Mouse (Mus musculus): ENCODE data around the gene Susd2. TPM values are rescaled to one million over a fixed set of nuclear protein-coding genes. Genes with fewer than 3 reads are reported as not detected.
A peak's percentile ranks its signal among the peaks of the same experiment; 100 is the strongest.

Gene Susd2
- polyA plus RNA-seq, 1 experiment from 2014 or later = 10.9 TPM

DNA sequence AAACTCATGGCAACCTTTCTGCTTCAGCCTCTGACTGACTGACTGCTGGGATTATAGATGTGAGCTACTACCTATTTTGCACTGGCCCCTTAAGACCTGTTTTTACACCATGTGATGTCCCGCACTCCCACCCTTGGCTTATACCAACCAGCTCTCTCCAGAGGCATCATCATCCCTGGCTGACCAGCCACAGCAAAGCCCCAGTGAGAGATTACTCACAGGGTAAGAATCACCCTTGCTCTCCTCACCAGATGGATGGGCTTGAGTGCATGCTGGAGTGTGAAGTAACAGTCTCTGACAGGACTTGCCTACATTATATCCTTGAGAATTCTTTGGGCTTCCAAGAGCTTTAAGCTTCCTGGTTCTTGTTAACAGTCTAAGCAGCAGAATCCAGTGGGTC lies 26.1 kb upstream of the Susd2 start:
- Histone ChIP-seq H3K4me3 (no peak overlapping the region), H3K4me1 (peaks cover 22% of the 10 kb centered on the region), H3K27me3 (no peaks in the 10 kb centered on the region), H3K27ac (no peak overlapping the region), H3K9me3 (no peaks in the 10 kb centered on the region), H3K9ac (no peak overlapping the region), H3K36me3 (peaks cover 19% of the 10 kb centered on the region; the same call in 1 of the 2 replicates), H3K4me2 (no peak overlapping the region)
- ATAC-seq (ENCODE audit: insufficient number of reproducible peaks, low FRiP score, low TSS enrichment, low read depth) = no peak
- WGBS = 96% methylated on average over 1 of the region's 1 CpGs

DNA sequence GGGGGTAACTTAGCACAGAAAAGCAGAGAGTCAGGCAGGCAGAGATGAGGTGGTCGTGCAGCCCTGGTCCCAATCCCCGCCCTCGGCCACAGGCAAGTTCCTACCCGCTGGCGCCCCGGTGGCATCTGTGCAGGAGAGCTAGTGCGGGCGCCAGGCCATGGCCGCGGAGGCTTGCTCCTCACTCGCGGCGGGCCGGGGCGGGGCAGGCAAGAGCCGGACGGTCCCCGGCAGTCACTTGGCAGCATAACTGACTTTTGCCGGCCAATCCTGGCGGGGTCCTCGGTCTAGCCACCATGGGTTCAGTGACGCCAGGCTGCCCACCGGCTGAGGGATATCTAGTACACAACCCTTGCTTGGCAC lies 24.1 kb upstream of the Susd2 start:
- 2% methylated on average over 23 of the region's 23 CpGs for WGBS
- ATAC-seq (ENCODE audit: insufficient number of reproducible peaks, low FRiP score, low TSS enrichment, low read depth) = peak; percentile 31; the same call in 1 of the 2 replicates
- peak overlapping the region; percentile 94 for H3K4me2 ChIP-seq
- H3K27me3 ChIP-seq = no peaks in the 10 kb centered on the region
- peak overlapping the region; percentile 64 for H3K9ac ChIP-seq
- peak overlapping the region; percentile 61 for H3K4me3 ChIP-seq
- H3K36me3 ChIP-seq = peaks cover 17% of the 10 kb centered on the region
- peaks cover 22% of the 10 kb centered on the region for H3K4me1 ChIP-seq
- peak overlapping the region; percentile 84 for H3K27ac ChIP-seq
- H3K9me3 ChIP-seq = no peaks in the 10 kb centered on the region

DNA sequence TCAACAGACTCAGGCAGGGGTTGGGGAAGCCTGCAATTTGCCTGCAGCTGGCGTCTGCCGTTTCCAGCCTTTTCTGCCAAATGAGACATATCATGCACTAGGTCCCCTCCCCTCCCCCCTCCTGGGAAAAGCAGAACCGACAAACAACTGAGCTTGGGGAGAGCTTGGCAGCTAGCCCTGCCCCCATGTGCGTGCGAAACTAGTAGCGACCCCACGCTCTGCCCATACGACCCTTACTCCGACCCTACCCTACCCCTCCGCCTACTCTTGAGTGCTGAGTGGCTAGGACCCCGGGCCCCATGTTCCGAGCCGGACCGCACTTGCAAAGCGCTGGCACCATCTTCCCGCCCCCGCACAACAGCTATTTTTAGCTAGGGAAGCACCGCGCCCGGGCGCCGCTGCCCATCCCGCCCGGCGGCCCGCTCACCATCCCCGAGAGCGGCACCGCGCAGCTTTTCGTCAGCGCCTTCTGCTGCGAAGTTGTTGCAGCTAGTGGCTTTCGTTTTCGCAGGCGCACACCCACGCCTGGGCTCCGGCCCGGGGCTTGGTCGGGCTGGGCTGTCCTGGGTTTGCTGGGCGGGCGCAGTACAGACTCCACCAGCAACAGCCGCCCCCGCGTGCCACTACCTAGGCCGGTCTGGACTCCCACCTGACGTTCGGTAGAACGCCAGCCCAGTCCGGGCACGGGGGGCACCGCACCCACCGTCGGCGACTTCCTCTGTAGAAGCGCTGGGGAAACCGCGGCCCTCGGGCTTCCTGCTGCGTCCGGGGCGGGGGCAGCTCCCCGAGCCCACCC lies 23.5 kb upstream of the Susd2 start:
- peak; percentile 78 for ATAC-seq (ENCODE audit: insufficient number of reproducible peaks, low FRiP score, low TSS enrichment, low read depth)
- WGBS = under 1% methylated on average over 63 of the region's 63 CpGs
- H3K9me3 ChIP-seq = no peaks in the 10 kb centered on the region
- H3K4me3 ChIP-seq = peak overlapping the region; percentile 61
- peak overlapping the region; percentile 64 for H3K9ac ChIP-seq
- H3K4me2 ChIP-seq = peak overlapping the region; percentile 94
- no peaks in the 10 kb centered on the region for H3K27me3 ChIP-seq
- H3K36me3 ChIP-seq = peaks cover 23% of the 10 kb centered on the region
- H3K27ac ChIP-seq = peak overlapping the region; percentile 84
- H3K4me1 ChIP-seq = peaks cover 22% of the 10 kb centered on the region

DNA sequence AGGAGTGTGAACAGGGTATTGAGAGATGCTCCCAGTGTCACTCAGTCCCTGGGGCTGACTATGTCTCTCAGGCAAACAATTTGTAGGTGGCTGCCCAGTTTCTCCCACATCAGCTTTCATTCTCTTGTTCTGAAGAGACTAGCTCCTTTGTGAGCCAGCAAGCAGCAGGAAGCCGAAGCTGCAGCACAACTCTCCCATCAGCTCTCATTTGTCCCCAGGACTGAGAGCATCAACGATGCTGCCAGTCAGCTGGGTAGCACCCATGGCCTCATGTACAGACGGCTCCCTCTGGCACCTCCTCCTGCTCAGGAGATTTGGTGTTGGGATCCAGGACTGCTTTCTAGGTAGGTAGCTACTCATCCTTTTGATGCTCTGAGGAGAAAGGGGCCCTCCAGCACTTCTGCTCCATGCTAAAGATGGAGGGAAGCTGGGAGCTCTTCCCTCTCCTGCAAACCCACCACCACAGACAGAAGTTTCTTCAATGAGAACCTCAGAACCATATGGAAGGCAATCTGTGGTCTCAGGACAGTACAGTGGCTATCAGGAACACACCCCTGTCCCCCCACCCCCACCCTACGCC lies 22.7 kb upstream of the Susd2 start:
- peaks cover 31% of the 10 kb centered on the region for H3K36me3 ChIP-seq
- H3K27ac ChIP-seq = peak overlapping the region; percentile 84; the same call in 1 of the 2 replicates
- H3K27me3 ChIP-seq = no peaks in the 10 kb centered on the region
- ATAC-seq (ENCODE audit: insufficient number of reproducible peaks, low FRiP score, low TSS enrichment, low read depth) = no peak
- H3K4me2 ChIP-seq = peak overlapping the region; percentile 94
- H3K4me3 ChIP-seq = peak overlapping the region; percentile 61
- H3K9me3 ChIP-seq = no peaks in the 10 kb centered on the region
- 35% methylated on average over 4 of the region's 4 CpGs for WGBS
- H3K4me1 ChIP-seq = peaks cover 22% of the 10 kb centered on the region
- H3K9ac ChIP-seq = peak overlapping the region; percentile 64

DNA sequence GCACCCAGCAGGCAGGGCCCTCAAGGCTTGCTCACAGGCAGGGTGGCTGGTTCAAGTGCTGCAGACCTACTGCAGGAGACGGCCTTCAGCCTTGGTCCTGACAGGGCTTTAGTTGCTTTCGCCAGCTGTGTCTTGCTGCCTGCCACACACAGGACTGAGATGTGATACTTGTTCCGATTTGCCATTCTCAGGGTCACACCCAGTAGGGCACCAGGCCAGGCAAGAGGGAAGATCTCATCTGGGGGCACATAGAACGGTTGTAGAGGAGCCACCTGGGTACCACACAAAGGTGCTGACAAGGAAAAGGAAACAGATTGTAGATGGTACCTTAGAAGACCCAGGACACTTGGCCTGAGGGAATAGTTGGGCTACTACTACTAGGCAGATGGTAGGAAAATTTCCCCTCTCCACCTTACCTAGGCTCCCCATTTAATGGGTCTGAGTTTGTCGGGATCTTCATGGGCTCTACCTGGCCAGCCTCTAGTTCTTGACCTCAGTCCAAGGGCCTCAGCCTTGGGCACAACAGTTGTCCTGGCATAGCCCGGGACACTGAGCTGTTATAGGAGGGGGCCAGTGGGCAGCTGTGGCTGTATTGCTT lies 21.0 kb upstream of the Susd2 start:
- Histone ChIP-seq H3K36me3 (peaks cover 42% of the 10 kb centered on the region), H3K27ac (no peak overlapping the region)
- 87% methylated on average over 6 of the region's 6 CpGs for WGBS

DNA sequence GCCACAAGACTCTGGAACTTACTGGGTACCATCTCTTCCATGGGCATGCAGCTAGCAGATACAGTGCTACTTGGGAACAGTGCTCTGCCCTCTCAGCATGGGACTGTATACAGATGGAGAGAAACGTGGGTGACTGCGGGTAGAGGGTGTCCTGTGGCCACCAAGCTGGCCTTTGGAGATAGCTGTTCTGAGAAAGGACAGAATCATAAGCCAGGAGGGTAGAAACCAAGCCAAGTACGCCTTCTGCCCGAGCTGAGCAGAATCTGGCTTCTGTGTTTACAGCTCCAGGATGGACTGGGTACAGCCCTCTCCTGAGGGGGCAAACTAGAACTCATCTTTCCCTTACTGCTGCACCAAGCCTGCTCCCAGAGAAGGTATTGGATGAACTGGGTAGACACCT lies 18.8 kb upstream of the Susd2 start:
- 92% methylated on average over 4 of the region's 4 CpGs for WGBS
- H3K4me1 ChIP-seq = peaks cover 18% of the 10 kb centered on the region
- no peaks in the 10 kb centered on the region for H3K9me3 ChIP-seq
- no peak for ATAC-seq (ENCODE audit: insufficient number of reproducible peaks, low FRiP score, low TSS enrichment, low read depth)
- H3K4me3 ChIP-seq = no peak overlapping the region
- H3K36me3 ChIP-seq = peaks cover 61% of the 10 kb centered on the region
- no peak overlapping the region for H3K4me2 ChIP-seq
- no peak overlapping the region for H3K27ac ChIP-seq
- H3K9ac ChIP-seq = no peak overlapping the region
- H3K27me3 ChIP-seq = no peaks in the 10 kb centered on the region

More for the DNA sequence above, 21.0 kb upstream of the Susd2 start:
- H3K4me3 ChIP-seq = no peak overlapping the region
- no peak for ATAC-seq (ENCODE audit: insufficient number of reproducible peaks, low FRiP score, low TSS enrichment, low read depth)
- H3K4me2 ChIP-seq = no peak overlapping the region
- H3K4me1 ChIP-seq = peaks cover 22% of the 10 kb centered on the region
- no peaks in the 10 kb centered on the region for H3K27me3 ChIP-seq
- no peaks in the 10 kb centered on the region for H3K9me3 ChIP-seq
- H3K9ac ChIP-seq = no peak overlapping the region

DNA sequence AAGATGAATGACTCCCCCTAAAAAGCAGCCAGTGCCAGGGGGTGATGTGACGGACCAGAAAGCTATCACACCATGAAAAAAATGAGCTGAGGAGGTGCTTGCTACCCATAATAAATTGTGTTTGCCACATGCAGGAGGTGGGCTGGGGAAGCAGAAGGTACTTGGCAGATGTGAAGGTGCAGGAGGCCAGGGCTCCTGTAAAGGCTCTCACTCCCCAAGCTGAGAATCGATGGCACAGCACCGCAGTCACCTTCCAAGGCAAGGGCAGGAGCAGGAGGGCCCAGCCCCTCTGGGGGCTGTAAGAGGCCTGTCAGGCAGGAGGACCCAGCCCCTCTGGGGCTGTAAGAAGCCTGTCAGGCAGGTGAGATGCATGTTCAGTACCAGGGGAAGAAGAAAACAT lies 18.1 kb upstream of the Susd2 start:
- no peak for ATAC-seq (ENCODE audit: insufficient number of reproducible peaks, low FRiP score, low TSS enrichment, low read depth)
- H3K9ac ChIP-seq = no peak overlapping the region
- H3K4me1 ChIP-seq = peaks cover 14% of the 10 kb centered on the region
- no peaks in the 10 kb centered on the region for H3K27me3 ChIP-seq
- no peak overlapping the region for H3K4me2 ChIP-seq
- H3K4me3 ChIP-seq = no peak overlapping the region
- WGBS = 86% methylated on average over 3 of the region's 3 CpGs
- H3K9me3 ChIP-seq = no peaks in the 10 kb centered on the region
- H3K36me3 ChIP-seq = peaks cover 68% of the 10 kb centered on the region
- H3K27ac ChIP-seq = no peak overlapping the region

DNA sequence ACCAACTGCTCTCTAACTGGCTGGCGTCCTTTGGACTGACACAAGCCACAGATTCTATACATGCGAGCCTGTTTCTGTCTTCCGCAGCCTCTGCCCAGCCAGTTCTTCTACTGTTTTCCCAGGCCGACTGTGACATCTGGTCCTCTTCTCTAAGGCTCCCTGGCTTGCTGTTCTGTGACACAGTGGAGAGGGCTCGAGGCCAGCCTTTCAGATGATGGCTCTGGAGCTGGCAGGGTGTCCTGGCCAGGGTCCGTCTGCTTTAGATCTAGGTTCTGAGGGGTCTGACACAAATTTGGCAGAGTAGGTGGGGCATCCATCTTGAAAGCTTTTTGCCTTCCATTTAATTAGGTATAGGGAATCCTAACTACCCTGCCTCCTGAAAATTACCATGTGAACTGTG lies 17.6 kb upstream of the Susd2 start:
- H3K9ac ChIP-seq = no peak overlapping the region
- no peak overlapping the region for H3K4me3 ChIP-seq
- no peak for ATAC-seq (ENCODE audit: insufficient number of reproducible peaks, low FRiP score, low TSS enrichment, low read depth)
- H3K36me3 ChIP-seq = peaks cover 73% of the 10 kb centered on the region
- H3K4me2 ChIP-seq = no peak overlapping the region
- 82% methylated on average over 6 of the region's 6 CpGs for WGBS
- no peak overlapping the region for H3K27ac ChIP-seq
- H3K27me3 ChIP-seq = no peaks in the 10 kb centered on the region
- no peaks in the 10 kb centered on the region for H3K9me3 ChIP-seq
- H3K4me1 ChIP-seq = peaks cover 9% of the 10 kb centered on the region

DNA sequence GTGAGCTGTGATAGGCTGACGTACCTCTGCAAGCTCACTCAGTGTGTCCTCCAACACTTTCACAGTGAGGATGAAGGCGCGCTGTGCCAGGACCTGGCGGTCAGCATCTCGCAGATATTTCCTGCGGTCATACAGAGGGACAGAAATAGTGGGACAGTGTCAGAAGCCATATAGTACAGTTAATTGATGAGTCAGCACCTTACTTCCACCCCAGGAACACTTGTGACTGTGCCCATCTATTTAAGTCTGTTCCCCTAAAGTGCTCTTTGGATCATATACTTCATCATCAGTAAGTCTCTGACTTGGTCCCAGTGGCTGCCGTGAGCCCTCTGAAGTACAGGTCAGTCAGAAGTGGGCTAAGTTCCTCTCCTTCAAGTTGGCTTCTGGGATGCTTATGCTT lies 14.0 kb upstream of the Susd2 start:
- no peak for ATAC-seq (ENCODE audit: insufficient number of reproducible peaks, low FRiP score, low TSS enrichment, low read depth)
- Histone ChIP-seq H3K27ac (no peak overlapping the region), H3K4me1 (no peaks in the 10 kb centered on the region), H3K27me3 (no peaks in the 10 kb centered on the region), H3K36me3 (peaks cover 94% of the 10 kb centered on the region), H3K9ac (no peak overlapping the region), H3K4me3 (no peak overlapping the region), H3K9me3 (no peaks in the 10 kb centered on the region), H3K4me2 (no peak overlapping the region)
- WGBS = 97% methylated on average over 7 of the region's 7 CpGs

DNA sequence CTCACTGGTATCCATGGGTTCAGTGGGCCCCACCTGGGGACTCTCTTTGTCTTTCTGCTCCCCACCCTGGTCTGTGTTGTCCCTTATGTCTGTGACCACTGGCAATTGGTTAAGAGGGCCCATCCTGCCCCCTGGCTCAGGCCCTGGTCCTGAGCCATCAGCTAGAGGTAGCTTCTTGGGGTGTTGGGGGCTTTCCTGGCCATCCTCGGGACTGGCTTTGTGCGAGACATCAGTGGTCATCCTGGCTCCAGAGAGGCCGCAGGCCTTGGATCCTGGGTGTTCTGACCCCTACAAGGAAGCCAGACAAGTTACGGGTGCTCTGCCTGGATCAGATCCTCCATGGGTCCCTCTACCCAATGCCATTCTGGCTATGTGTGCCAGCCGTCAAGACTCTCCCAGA lies 13.4 kb upstream of the Susd2 start:
- ATAC-seq (ENCODE audit: insufficient number of reproducible peaks, low FRiP score, low TSS enrichment, low read depth) = no peak
- no peaks in the 10 kb centered on the region for H3K27me3 ChIP-seq
- no peak overlapping the region for H3K4me2 ChIP-seq
- WGBS = 89% methylated on average over 5 of the region's 5 CpGs
- H3K4me1 ChIP-seq = no peaks in the 10 kb centered on the region
- H3K27ac ChIP-seq = no peak overlapping the region
- peaks cover 94% of the 10 kb centered on the region for H3K36me3 ChIP-seq
- no peak overlapping the region for H3K4me3 ChIP-seq
- no peaks in the 10 kb centered on the region for H3K9me3 ChIP-seq
- H3K9ac ChIP-seq = no peak overlapping the region

DNA sequence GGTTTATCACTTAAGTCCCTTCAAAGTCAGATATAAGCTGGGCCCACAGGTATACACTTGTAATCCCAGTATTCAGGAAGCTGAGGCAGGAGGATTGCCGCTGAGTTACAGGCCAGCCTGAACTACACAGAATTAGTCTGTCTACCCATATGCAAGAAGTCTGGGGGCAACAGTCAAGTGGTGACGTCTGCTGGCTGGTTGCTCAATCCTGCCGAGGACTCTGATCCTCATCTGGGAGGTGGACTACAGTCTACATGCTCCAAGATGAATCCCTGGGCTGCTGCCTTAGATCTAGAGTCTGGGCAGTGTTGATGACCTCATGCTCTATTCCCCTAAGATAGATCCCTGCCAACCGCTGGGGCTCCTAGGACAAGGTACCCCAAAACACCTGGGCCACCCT lies 10.2 kb upstream of the Susd2 start:
- Histone ChIP-seq H3K36me3 (peaks cover 98% of the 10 kb centered on the region), H3K9me3 (no peaks in the 10 kb centered on the region), H3K4me1 (no peaks in the 10 kb centered on the region), H3K9ac (no peak overlapping the region), H3K27me3 (no peaks in the 10 kb centered on the region), H3K4me3 (no peak overlapping the region), H3K4me2 (no peak overlapping the region), H3K27ac (no peak overlapping the region)
- 88% methylated on average over 4 of the region's 4 CpGs for WGBS
- no peak for ATAC-seq (ENCODE audit: insufficient number of reproducible peaks, low FRiP score, low TSS enrichment, low read depth)

DNA sequence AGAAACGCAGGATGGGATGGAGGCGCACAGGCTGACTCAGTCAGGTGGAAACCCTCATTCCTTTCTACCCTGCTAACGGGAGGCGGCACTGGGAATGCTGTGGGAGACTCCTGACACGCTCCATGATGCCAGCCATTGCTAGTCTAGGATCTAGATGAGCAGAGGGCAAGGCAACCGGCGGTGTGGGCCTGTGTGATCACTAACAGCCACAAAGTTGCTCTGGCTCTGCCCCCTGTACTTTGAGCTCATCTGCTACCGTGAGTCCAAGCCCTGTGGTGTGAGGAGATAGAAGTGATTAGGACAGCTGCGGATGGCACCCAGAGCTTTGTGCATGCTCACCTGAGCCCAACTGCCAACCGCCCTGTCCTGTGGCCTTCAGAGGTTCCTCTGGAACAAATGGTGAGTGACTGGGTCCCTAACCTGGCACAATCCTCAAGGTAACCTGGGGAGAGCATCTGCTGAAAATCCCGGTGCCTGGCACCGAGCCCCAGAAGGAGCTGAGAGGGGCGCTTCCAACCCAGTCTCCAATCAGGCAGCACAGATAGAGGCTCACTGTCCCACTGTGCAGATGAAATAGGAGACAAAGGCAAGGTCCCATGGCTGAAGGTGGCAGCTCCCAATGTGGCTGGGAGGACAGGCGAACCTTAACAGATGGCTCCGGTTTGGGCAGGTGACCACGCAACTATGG lies 7.7 kb upstream of the Susd2 start:
- H3K4me1 ChIP-seq = peaks cover 7% of the 10 kb centered on the region; the same call in 1 of the 2 replicates
- WGBS = 94% methylated on average over 16 of the region's 16 CpGs
- H3K9ac ChIP-seq = no peak overlapping the region
- H3K9me3 ChIP-seq = no peaks in the 10 kb centered on the region
- H3K4me2 ChIP-seq = no peak overlapping the region
- H3K4me3 ChIP-seq = no peak overlapping the region
- ATAC-seq (ENCODE audit: insufficient number of reproducible peaks, low FRiP score, low TSS enrichment, low read depth) = no peak
- H3K27me3 ChIP-seq = no peaks in the 10 kb centered on the region
- H3K27ac ChIP-seq = no peak overlapping the region
- peaks cover 95% of the 10 kb centered on the region for H3K36me3 ChIP-seq

All from limb, embryonic 15.5 days (tissue).